Mouse (Mus musculus) spleen, adult 2 months (tissue): ENCODE measurements around the gene Olfr710.
"Not testable (repeated sequence)": the region's sequence is repeated elsewhere in the genome, so short reads cannot be mapped to it uniquely, and the experiment has no call there.

Experiments
- CTCF ChIP-seq: fragments of 200-500 bp; IDR thresholded peaks from 2 replicates; pipeline ENCODE4 v1.5.1; 2011; ENCODE audit warnings: mild to moderate bottlenecking, inconsistent platforms; ENCODE audit not compliant: insufficient read depth, insufficient read length, insufficient replicate concordance; ENCODE audit errors: extremely low read depth
- POLR2A ChIP-seq: fragments of 200-500 bp; IDR thresholded peaks from 2 replicates; pipeline ENCODE4 v1.6.1; 2011; ENCODE audit warnings: low read depth, low read length, inconsistent platforms

DNA sequence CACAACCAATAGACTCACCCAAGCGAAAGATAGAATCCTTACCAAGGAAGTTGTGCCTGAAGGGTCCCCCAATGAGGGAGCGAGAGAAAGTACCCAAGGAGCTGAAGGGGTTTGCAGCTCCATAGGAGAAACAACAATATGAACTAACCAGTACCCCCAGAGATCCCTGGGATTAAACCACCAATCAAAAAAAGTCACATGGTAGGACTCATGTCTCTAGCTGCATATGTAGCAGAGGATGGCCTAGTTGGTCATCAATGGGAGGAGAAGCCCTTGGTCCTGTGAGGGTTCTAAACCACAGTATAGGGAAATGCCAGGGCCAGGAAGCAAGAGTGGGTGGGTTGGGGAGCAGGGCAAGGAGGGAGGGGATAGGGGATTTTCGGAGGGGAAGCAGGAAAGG is 47.0 kb downstream of the Olfr710 start, which contains the start of gene Olfr707:
- TF ChIP-seq CTCF, POLR2A: not testable (repeated sequence)
